31 mouse cellular contexts compared by ENCODE assay signal in the genomic region with DNA sequence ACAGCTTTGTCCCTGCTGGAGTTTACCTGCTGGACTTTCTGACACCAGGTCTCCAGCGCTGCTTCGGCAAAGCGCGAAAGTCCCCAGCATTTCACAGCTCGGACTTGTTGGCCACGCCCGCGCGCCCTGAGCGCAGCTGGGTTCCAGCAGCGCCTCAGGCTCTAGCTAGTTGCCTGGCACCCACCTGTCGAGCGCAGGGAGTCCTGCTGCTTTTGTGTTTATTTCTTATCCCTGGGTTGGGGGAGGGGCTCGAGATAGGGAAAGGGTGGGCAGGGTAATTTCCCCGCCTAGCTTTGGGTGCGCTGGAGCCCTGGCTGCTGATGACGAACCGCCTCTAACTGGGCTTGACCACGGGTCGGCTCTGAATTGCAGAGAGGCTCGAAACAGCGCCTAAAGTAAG. TPM values are rescaled to one million over a fixed set of nuclear protein-coding genes. Genes with fewer than 3 reads are reported as not detected.
DNase-seq lines count a peak whose midpoint lies in the region; ATAC-seq and TF ChIP-seq lines count a peak whose summit lies in the region.
"Had no signal": no experiment of that assay in that cellular context is flagged by ENCODE, and none has a peak within 500 bp of the region (broad histone marks: within the 10 kb centered on the region; RNA-seq: fewer than 3 reads in every experiment).

No protein-coding gene starts in this region.

- peaks cover 49% of the 10 kb centered on the region for H3K4me1 ChIP-seq in hindbrain, embryonic 10.5 days (replicated peaks)
- H3K4me1 ChIP-seq in hindbrain, embryonic 14.5 days (replicated peaks; ENCODE audit: control insufficient read depth, insufficient read depth, low read length), result no peaks in the 10 kb centered on the region; the same call in 1 of the 2 replicates
- peaks cover 70% of the 10 kb centered on the region for H3K4me1 ChIP-seq in E14TG2a.4 (replicated peaks; ENCODE audit: low read depth, low read length)
- peaks cover 34% of the 10 kb centered on the region for H3K4me1 ChIP-seq in embryonic facial prominence, embryonic 15.5 days
- no peaks in the 10 kb centered on the region for H3K4me1 ChIP-seq in thymus, adult 2 months (replicated peaks; ENCODE audit: control insufficient read depth, insufficient read depth, low read length)

- no peak overlapping the region for H3K27ac ChIP-seq in hindbrain, embryonic 10.5 days
- no peak overlapping the region for H3K27ac ChIP-seq in hindbrain, embryonic 14.5 days
- H3K27ac ChIP-seq in embryonic facial prominence, embryonic 15.5 days (replicated peaks), result no peak overlapping the region
- no peak overlapping the region for H3K27ac ChIP-seq in thymus, adult 2 months (ENCODE audit: control insufficient read depth, insufficient read depth, low read length)
- H3K27ac ChIP-seq: embryonic facial prominence, embryonic 12.5 days; heart, embryonic 10.5 days; hindbrain, embryonic 15.5 days; kidney, embryonic 15.5 days; layer of hippocampus, adult 2 months; limb, embryonic 15.5 days; liver, embryonic 14.5 days; macrophage; neural tube, embryonic 12.5 days had no signal

- 2% methylated on average over 22 of the region's 22 CpGs for WGBS in hindbrain, embryonic 10.5 days
- 1% methylated on average over 22 of the region's 22 CpGs for WGBS in hindbrain, embryonic 14.5 days
- WGBS in embryonic facial prominence, embryonic 15.5 days, result under 1% methylated on average over 22 of the region's 22 CpGs
- 7% methylated on average over 22 of the region's 22 CpGs for WGBS in thymus, adult 2 months

- ATAC-seq in hindbrain, embryonic 14.5 days (ENCODE audit: low FRiP score), result no peak
- ATAC-seq in embryonic facial prominence, embryonic 15.5 days (ENCODE audit: insufficient number of reproducible peaks, low FRiP score, low TSS enrichment, low read depth), result no peak
- ATAC-seq: forebrain, embryonic 14.5 days; midbrain, embryonic 16.5 days had no signal

- no peak overlapping the region for H3K4me3 ChIP-seq in hindbrain, embryonic 10.5 days
- no peak overlapping the region for H3K4me3 ChIP-seq in hindbrain, embryonic 14.5 days (replicated peaks; ENCODE audit: low read length)
- peak overlapping the region; percentile 77 for H3K4me3 ChIP-seq in E14TG2a.4 (replicated peaks; ENCODE audit: low read length)
- peak overlapping the region; percentile 16 for H3K4me3 ChIP-seq in embryonic facial prominence, embryonic 15.5 days (replicated peaks)
- no peak overlapping the region for H3K4me3 ChIP-seq in thymus, adult 2 months (ENCODE audit: control insufficient read depth, insufficient read depth, low read length)
- H3K4me3 ChIP-seq: embryonic facial prominence, embryonic 12.5 days; heart, embryonic 10.5 days; hindbrain, embryonic 15.5 days; kidney, embryonic 15.5 days; layer of hippocampus, adult 2 months; limb, embryonic 15.5 days; neural tube, embryonic 12.5 days had no signal

- peaks cover 100% of the 10 kb centered on the region for H3K27me3 ChIP-seq in hindbrain, embryonic 10.5 days (ENCODE audit: insufficient read depth, poor library complexity, severe bottlenecking)
- peaks cover 94% of the 10 kb centered on the region for H3K27me3 ChIP-seq in hindbrain, embryonic 14.5 days (ENCODE audit: control insufficient read depth, insufficient read depth, low read length)
- peaks cover 92% of the 10 kb centered on the region for H3K27me3 ChIP-seq in E14TG2a.4 (ENCODE audit: insufficient read depth, low read length)
- peaks cover 98% of the 10 kb centered on the region for H3K27me3 ChIP-seq in embryonic facial prominence, embryonic 15.5 days
- peaks cover 4% of the 10 kb centered on the region; the same call in 1 of the 2 replicates for H3K27me3 ChIP-seq in thymus, adult 2 months (ENCODE audit: control insufficient read depth, insufficient read depth, low read length)

- TF ChIP-seq POLR2A in thymus, adult 2 months (IDR thresholded peaks at IDR 0.05; ENCODE audit: control insufficient read depth, extremely low read depth, insufficient read depth, low read length, poor library complexity), result no peak

- no peak overlapping the region for H3K9ac ChIP-seq in hindbrain, embryonic 14.5 days
- H3K9ac ChIP-seq in embryonic facial prominence, embryonic 15.5 days, result no peak overlapping the region
- H3K9ac ChIP-seq: embryonic facial prominence, embryonic 12.5 days; hindbrain, embryonic 15.5 days; kidney, embryonic 15.5 days; limb, embryonic 15.5 days; liver, embryonic 14.5 days; neural tube, embryonic 12.5 days had no signal

- H3K36me3 ChIP-seq in hindbrain, embryonic 10.5 days, result no peaks in the 10 kb centered on the region
- H3K36me3 ChIP-seq in hindbrain, embryonic 14.5 days (replicated peaks; ENCODE audit: control insufficient read depth, insufficient read depth), result no peaks in the 10 kb centered on the region
- no peaks in the 10 kb centered on the region for H3K36me3 ChIP-seq in E14TG2a.4 (ENCODE audit: insufficient read depth, low read length)
- H3K36me3 ChIP-seq in embryonic facial prominence, embryonic 15.5 days, result no peaks in the 10 kb centered on the region
- H3K36me3 ChIP-seq in thymus, adult 2 months (ENCODE audit: control insufficient read depth, insufficient read depth, low read length), result no peaks in the 10 kb centered on the region
- H3K36me3 ChIP-seq: embryonic facial prominence, embryonic 12.5 days; heart, embryonic 10.5 days; hindbrain, embryonic 15.5 days; kidney, embryonic 15.5 days; limb, embryonic 15.5 days; neural tube, embryonic 12.5 days had no signal

- no peak for TF ChIP-seq CTCF in E14TG2a.4 (conservative IDR thresholded peaks at IDR 0.05; ENCODE audit: low read length)
- no peak for TF ChIP-seq CTCF in thymus, adult 2 months (IDR thresholded peaks at IDR 0.05; ENCODE audit: borderline replicate concordance, control insufficient read depth, extremely low read depth, insufficient read depth, low read length, poor library complexity)

- peak; percentile 27 for DNase-seq in hindbrain, embryonic 10.5 days (ENCODE audit: low spot score)
- DNase-seq in hindbrain, embryonic 14.5 days (ENCODE audit: low spot score), result no peak
- DNase-seq in R1 (ENCODE audit: low read depth, low spot score), result peak; percentile 48
- DNase-seq in adrenal gland, postnatal 4 days (ENCODE audit: low spot score in 2 of 2), result no peak
- DNase-seq in thymus, adult 2 months, result no peak
- DNase-seq: adrenal gland, postnatal 14 days; cerebellum, adult 18-20 months; cerebellum, postnatal 10 days; gastrocnemius, postnatal 25 days; heart, adult 11 months; heart, postnatal 36 days; kidney, adult 18-20 months; kidney, postnatal 25 days; lung, adult 2 months; lung, postnatal 10 days; right cerebral cortex, postnatal 14 days had no signal

- no peak overlapping the region for H3K4me2 ChIP-seq in hindbrain, embryonic 14.5 days (replicated peaks)
- H3K4me2 ChIP-seq in embryonic facial prominence, embryonic 15.5 days (replicated peaks), result peak overlapping the region; percentile 17
- H3K4me2 ChIP-seq: embryonic facial prominence, embryonic 12.5 days; hindbrain, embryonic 15.5 days; kidney, embryonic 15.5 days; limb, embryonic 15.5 days; neural tube, embryonic 12.5 days had no signal

- no peaks in the 10 kb centered on the region for H3K9me3 ChIP-seq in hindbrain, embryonic 10.5 days
- no peaks in the 10 kb centered on the region for H3K9me3 ChIP-seq in hindbrain, embryonic 14.5 days (ENCODE audit: control insufficient read depth, low read length)
- H3K9me3 ChIP-seq in E14TG2a.4 (ENCODE audit: low read length), result no peaks in the 10 kb centered on the region; the same call in 1 of the 2 replicates
- H3K9me3 ChIP-seq in embryonic facial prominence, embryonic 15.5 days (replicated peaks), result no peaks in the 10 kb centered on the region
- H3K9me3 ChIP-seq: embryonic facial prominence, embryonic 12.5 days; heart, embryonic 10.5 days; hindbrain, embryonic 15.5 days; kidney, embryonic 15.5 days; limb, embryonic 15.5 days; neural tube, embryonic 12.5 days had no signal

RNA-seq across cellular contexts. Expression of a gene that starts 1.5 kb away (rescaled TPM):
- polyA plus RNA-seq in hindbrain, embryonic 10.5 days (2016; fragmentation: Nextera tagmentation; extraction: Ambion mirVana), result 0.59 and 0.73 TPM in 2 replicates
- polyA plus RNA-seq in hindbrain, embryonic 14.5 days (2014; fragmentation: Nextera tagmentation; extraction: Ambion mirVana), result 0.52 and 0.64 TPM in 2 replicates
- polyA plus RNA-seq in embryonic facial prominence, embryonic 15.5 days (2015; fragmentation: Nextera tagmentation; extraction: Ambion mirVana), result 10.5 and 11.7 TPM in 2 replicates
- total RNA-seq in adrenal gland, postnatal 4 days (2021), result 1 to 10 TPM in 1 of 2 experiments, under 1 TPM in 1; 0.76 to 1.6 TPM
- 0.20 and 0.31 TPM in 2 replicates for polyA plus RNA-seq in thymus, adult 2 months (2012; rRNA removed)
- total RNA-seq: common myeloid progenitor, adult 5-6 weeks; heart, postnatal 36 days had no signal
- polyA plus RNA-seq: macrophage; small intestine, adult 2 months had no signal

Comparison
In these comparisons a context has a peak if more than half of its experiments do, and no peak if none do; other contexts are left out.
1. DNase-seq: peak in hindbrain, embryonic 10.5 days (single experiment) and R1 (single experiment); none in hindbrain, embryonic 14.5 days (single experiment), adrenal gland, postnatal 4 days (0 of 2) and thymus, adult 2 months (single experiment).
2. H3K4me3 ChIP-seq: peak in E14TG2a.4 (single experiment) and embryonic facial prominence, embryonic 15.5 days (single experiment); none in hindbrain, embryonic 10.5 days (single experiment), hindbrain, embryonic 14.5 days (single experiment) and thymus, adult 2 months (single experiment).